Mouse (Mus musculus) liver, postnatal 0 days (tissue): ENCODE measurements around the gene Mroh2a.

Source experiments
- CTCF ChIP-seq: sonication (generic); IDR thresholded peaks from 2 replicates; pipeline ENCODE4 v1.5.1; 2016; ENCODE audit warnings: antibody characterized with exemption, low read depth
- EP300 ChIP-seq: IDR thresholded peaks from 2 replicates; pipeline ENCODE4 v1.6.1; 2016; ENCODE audit warnings: antibody characterized with exemption, low read depth, mild to moderate bottlenecking

DNA sequence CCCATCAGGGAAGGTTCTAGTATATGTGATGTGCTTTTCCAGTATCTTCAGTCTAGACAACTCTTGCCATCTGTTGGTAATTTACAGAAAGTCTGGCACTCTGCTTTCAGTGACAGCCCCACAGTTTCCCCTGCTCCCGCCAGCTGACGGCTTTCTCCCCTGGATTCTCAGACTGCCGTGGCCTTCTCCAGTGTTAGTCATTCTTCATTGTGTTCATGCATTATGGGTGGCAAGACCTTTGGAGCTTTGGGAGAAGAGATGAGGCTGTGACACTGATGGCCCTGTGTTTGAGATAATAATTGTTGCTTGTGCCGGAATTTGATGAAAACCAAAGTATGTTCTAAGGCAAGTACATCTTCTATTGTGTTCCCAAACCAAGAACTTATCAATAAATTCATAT is 8.2 kb upstream of the Mroh2a start:
- no peak for TF ChIP-seq CTCF
- no peak for TF ChIP-seq EP300
